Mouse (Mus musculus): ENCODE data around the gene Rmnd1. TPM values are rescaled to one million over a fixed set of nuclear protein-coding genes. Genes with fewer than 3 reads are reported as not detected.
"Not testable (repeated sequence)": the region's sequence is repeated elsewhere in the genome, so short reads cannot be mapped to it uniquely, and the experiment has no call there.

Rmnd1 gene
- 48.5 and 50.1 TPM in 2 replicates for polyA plus RNA-seq (2016; fragmentation: Nextera tagmentation; extraction: Ambion mirVana)

GRCm38 (mm10) chr10:4432123-4432931 lies at the start of gene Rmnd1, which contains the start of gene Armt1:
Gene Rmnd1, minus strand, starts transcription at chr10:4432388.
Gene Armt1, plus strand, starts transcription at chr10:4432467.
- H3K9me3 ChIP-seq: no peaks in the 10 kb centered on the region
- peaks cover 37% of the 10 kb centered on the region for H3K36me3 ChIP-seq (replicated peaks)
- peak within 1 kb of the TSS; percentile 91 for H3K27ac ChIP-seq
- no peaks in the 10 kb centered on the region for H3K27me3 ChIP-seq (ENCODE audit: poor library complexity, severe bottlenecking)
- H3K4me1 ChIP-seq: peaks cover 20% of the 10 kb centered on the region
- WGBS: under 1% methylated on average over 75 of the region's 75 CpGs
- H3K4me3 ChIP-seq: peak within 1 kb of the TSS; percentile 68
- DNase-seq (ENCODE audit: extremely low spot score, low spot score): peak; percentile 93

DNA sequence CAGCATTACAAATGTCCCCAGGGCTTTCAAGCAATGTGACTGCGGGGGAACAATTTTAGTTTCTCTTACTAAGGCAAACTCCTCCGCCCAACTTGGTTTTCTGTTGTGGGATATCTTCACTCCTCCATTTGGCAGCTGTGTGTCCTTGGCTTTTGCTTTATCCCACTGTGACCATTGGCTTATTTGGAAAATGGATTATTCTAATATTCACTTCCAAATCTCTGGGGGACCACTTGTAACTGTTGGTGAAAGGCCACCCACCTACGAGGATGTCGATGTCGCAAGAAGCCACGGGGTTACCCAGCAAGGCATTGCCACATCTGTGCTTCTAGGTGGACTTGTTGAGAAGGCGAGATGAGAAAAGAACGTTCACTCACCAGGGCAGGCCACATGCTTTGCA lies 49.5 kb upstream of the Rmnd1 start:
- Histone ChIP-seq H3K9me3 (no peaks in the 10 kb centered on the region), H3K4me3 (no peak overlapping the region), H3K27ac (no peak overlapping the region), H3K36me3 (replicated peaks) (no peaks in the 10 kb centered on the region), H3K27me3 (ENCODE audit: poor library complexity, severe bottlenecking) (no peaks in the 10 kb centered on the region), H3K4me1 (peaks cover 9% of the 10 kb centered on the region)
- WGBS: 89% methylated on average over 8 of the region's 8 CpGs
- DNase-seq (ENCODE audit: extremely low spot score, low spot score): no peak

- Histone ChIP-seq H3K27me3 (ENCODE audit: poor library complexity, severe bottlenecking) (no peaks in the 10 kb centered on the region), H3K4me1 (peaks cover 9% of the 10 kb centered on the region), H3K4me3 (no peak overlapping the region), H3K9me3 (no peaks in the 10 kb centered on the region), H3K36me3 (replicated peaks) (no peaks in the 10 kb centered on the region), H3K27ac (no peak overlapping the region)
- 89% methylated on average over 3 of the region's 3 CpGs for WGBS
- no peak for DNase-seq (ENCODE audit: extremely low spot score, low spot score)
These were observed 48.7 kb upstream of the Rmnd1 start for GRCm38 (mm10) chr10:4480929-4481328.

- no peak for DNase-seq (ENCODE audit: extremely low spot score, low spot score)
- WGBS: 96% methylated on average over 5 of the region's 5 CpGs
These were observed 44.4 kb upstream of the Rmnd1 start for GRCm38 (mm10) chr10:4476604-4477003.

GRCm38 (mm10) chr10:4475431-4475830 lies 43.2 kb upstream of the Rmnd1 start:
- H3K4me3 ChIP-seq: no peak overlapping the region
- H3K9me3 ChIP-seq: no peaks in the 10 kb centered on the region
- H3K36me3 ChIP-seq (replicated peaks): no peaks in the 10 kb centered on the region
- H3K4me1 ChIP-seq: no peaks in the 10 kb centered on the region
- no peak overlapping the region for H3K27ac ChIP-seq
- DNase-seq (ENCODE audit: extremely low spot score, low spot score): no peak
- H3K27me3 ChIP-seq (ENCODE audit: poor library complexity, severe bottlenecking): no peaks in the 10 kb centered on the region
- WGBS: 86% methylated on average over 3 of the region's 3 CpGs

More at GRCm38 (mm10) chr10:4476604-4477003, 44.4 kb upstream of the Rmnd1 start:
- Histone ChIP-seq H3K27ac (no peak overlapping the region), H3K9me3 (no peaks in the 10 kb centered on the region), H3K36me3 (replicated peaks) (no peaks in the 10 kb centered on the region), H3K4me3 (no peak overlapping the region), H3K4me1 (no peaks in the 10 kb centered on the region), H3K27me3 (ENCODE audit: poor library complexity, severe bottlenecking) (no peaks in the 10 kb centered on the region)

DNA sequence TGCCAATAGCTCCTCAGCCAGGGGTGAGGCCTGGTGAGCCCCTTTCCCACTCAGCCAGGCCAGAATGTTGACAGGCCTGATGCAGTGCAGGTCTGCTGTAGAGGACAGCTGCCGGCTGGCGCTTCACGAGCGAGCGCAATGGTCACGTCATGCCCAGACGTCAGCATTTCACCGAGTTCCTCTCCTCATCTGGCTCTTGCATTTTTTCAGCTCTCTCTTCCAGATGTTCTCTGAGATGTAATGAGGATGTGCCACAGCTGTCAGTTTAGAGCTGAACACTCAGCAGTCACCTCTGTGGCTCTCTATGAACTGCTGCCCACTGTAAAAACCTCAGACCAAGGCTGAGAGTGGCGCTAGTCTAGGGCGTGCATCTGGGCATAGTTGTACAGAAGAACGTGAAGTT lies 41.4 kb upstream of the Rmnd1 start:
- Histone ChIP-seq H3K27ac (no peak overlapping the region), H3K4me3 (no peak overlapping the region), H3K27me3 (ENCODE audit: poor library complexity, severe bottlenecking) (no peaks in the 10 kb centered on the region), H3K9me3 (no peaks in the 10 kb centered on the region), H3K4me1 (no peaks in the 10 kb centered on the region), H3K36me3 (replicated peaks) (no peaks in the 10 kb centered on the region)
- no peak for DNase-seq (ENCODE audit: extremely low spot score, low spot score)
- WGBS: 93% methylated on average over 11 of the region's 11 CpGs

- no peak for DNase-seq (ENCODE audit: extremely low spot score, low spot score)
- H3K27ac ChIP-seq: no peak overlapping the region
- H3K4me1 ChIP-seq: no peaks in the 10 kb centered on the region
- no peaks in the 10 kb centered on the region for H3K36me3 ChIP-seq (replicated peaks)
- H3K9me3 ChIP-seq: no peaks in the 10 kb centered on the region
- no peaks in the 10 kb centered on the region for H3K27me3 ChIP-seq (ENCODE audit: poor library complexity, severe bottlenecking)
- H3K4me3 ChIP-seq: no peak overlapping the region
- WGBS: 83% methylated on average over 3 of the region's 3 CpGs
These were observed 37.2 kb upstream of the Rmnd1 start for GRCm38 (mm10) chr10:4469406-4469805.

GRCm38 (mm10) chr10:4465799-4466198 lies 33.6 kb upstream of the Rmnd1 start:
- Histone ChIP-seq H3K9me3 (no peaks in the 10 kb centered on the region), H3K36me3 (replicated peaks) (no peaks in the 10 kb centered on the region), H3K4me1 (no peaks in the 10 kb centered on the region), H3K4me3 (no peak overlapping the region), H3K27ac (no peak overlapping the region), H3K27me3 (ENCODE audit: poor library complexity, severe bottlenecking) (no peaks in the 10 kb centered on the region)
- WGBS: 84% methylated on average over 7 of the region's 7 CpGs
- DNase-seq (ENCODE audit: extremely low spot score, low spot score): no peak

GRCm38 (mm10) chr10:4460201-4460600 lies 28.0 kb upstream of the Rmnd1 start:
- 97% methylated on average over 2 of the region's 2 CpGs for WGBS
- Histone ChIP-seq H3K27ac (no peak overlapping the region), H3K27me3 (ENCODE audit: poor library complexity, severe bottlenecking) (no peaks in the 10 kb centered on the region), H3K4me1 (no peaks in the 10 kb centered on the region), H3K4me3 (no peak overlapping the region), H3K36me3 (replicated peaks) (peaks cover 9% of the 10 kb centered on the region), H3K9me3 (no peaks in the 10 kb centered on the region)
- DNase-seq (ENCODE audit: extremely low spot score, low spot score): no peak

DNA sequence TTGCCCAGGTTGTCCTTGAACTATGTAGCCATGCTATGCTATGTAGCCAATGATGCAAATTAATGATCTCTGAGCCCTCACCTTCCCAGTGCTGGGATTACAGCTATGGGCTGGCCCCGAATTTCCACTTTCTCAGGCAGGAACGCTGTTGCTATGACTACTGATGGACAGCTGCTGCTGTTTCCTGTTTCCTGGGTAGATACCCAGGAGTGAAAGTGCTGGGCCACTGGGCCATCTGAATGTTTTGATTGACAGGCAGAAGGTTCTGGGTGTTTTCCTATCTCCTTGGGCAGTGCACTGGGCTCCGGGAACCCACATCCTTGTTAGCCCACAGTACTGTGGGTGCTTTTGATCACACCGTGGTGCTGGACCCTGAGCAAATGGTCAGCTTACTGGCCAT lies 24.2 kb upstream of the Rmnd1 start:
- no peaks in the 10 kb centered on the region for H3K27me3 ChIP-seq (ENCODE audit: poor library complexity, severe bottlenecking)
- no peak overlapping the region for H3K27ac ChIP-seq
- DNase-seq (ENCODE audit: extremely low spot score, low spot score): no peak
- H3K4me1 ChIP-seq: no peaks in the 10 kb centered on the region
- WGBS: 83% methylated on average over 4 of the region's 4 CpGs
- no peaks in the 10 kb centered on the region for H3K9me3 ChIP-seq
- peaks cover 43% of the 10 kb centered on the region for H3K36me3 ChIP-seq (replicated peaks)
- no peak overlapping the region for H3K4me3 ChIP-seq

DNA sequence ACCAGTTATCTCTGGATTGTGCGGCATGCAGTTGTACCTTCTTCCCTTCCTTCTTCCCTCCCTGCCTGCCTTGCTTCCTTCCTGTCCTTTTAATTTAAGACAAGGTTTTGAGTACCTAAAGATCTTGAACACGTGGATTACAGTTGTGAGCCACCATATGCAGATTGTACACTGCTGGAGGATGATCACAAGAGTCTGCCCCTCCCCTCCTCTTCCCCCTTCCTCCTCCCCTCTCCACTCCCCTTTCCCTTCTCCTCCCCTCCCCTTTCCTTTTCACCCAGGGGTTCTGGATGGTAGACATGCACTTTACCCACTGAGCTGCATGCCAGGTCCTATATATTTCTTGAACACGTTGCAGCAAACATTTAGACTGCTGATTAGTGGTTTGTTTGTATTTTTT lies 3.2 kb upstream of the Rmnd1 start:
- no peak for DNase-seq (ENCODE audit: extremely low spot score, low spot score)
- WGBS: 84% methylated on average over 3 of the region's 3 CpGs
- Histone ChIP-seq H3K27ac (no peak overlapping the region), H3K9me3 (no peaks in the 10 kb centered on the region), H3K36me3 (replicated peaks) (peaks cover 56% of the 10 kb centered on the region), H3K4me1 (peaks cover 20% of the 10 kb centered on the region), H3K4me3 (no peak overlapping the region), H3K27me3 (ENCODE audit: poor library complexity, severe bottlenecking) (no peaks in the 10 kb centered on the region)

- H3K9me3 ChIP-seq; H3K27me3 ChIP-seq (ENCODE audit: poor library complexity, severe bottlenecking); H3K27ac ChIP-seq; DNase-seq (ENCODE audit: extremely low spot score, low spot score): not testable (repeated sequence)
- Histone ChIP-seq H3K4me1 (peaks cover 20% of the 10 kb centered on the region), H3K4me3 (peak overlapping the region; percentile 68; the same call in 1 of the 2 replicates), H3K36me3 (replicated peaks) (peaks cover 41% of the 10 kb centered on the region)
- 93% methylated on average over 2 of the region's 2 CpGs for WGBS
These were observed 1.7 kb upstream of the Rmnd1 start for GRCm38 (mm10) chr10:4433871-4434270.

DNA sequence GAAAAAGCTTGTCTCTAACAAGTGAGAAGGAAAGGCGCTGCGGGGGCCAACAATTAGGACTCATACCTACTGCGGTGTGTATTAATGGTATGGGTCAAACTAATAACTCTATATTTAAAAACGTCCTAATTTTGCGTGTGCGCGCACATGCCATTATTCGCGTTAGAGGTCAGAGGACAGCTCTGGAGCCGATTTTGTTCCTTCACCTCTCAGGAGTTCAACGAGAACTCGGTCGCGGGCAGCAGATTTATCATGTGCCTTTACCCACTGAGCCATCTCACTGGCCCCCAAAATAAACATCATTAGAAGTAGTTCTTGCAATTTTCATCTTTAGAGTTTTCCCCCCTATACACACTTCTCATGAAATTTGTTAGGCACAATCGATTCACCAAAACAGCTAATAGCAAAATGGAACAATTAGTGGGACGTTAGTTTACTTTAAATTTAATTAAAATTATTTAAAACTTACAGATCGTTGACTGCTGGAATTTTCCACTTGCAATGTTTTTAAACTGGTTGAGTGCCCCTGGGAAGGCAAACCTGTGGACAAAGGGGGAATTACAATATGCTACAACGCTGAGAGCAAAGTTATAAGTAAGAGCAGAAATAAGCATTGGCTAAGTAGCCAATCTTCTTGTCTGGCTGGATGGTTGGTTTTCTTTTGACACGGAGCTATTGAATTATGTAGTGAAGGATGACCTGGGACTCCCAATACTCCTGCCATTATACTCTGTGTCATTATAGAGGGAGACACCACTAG lies 988 bp upstream of the Rmnd1 start:
- peaks cover 20% of the 10 kb centered on the region for H3K4me1 ChIP-seq
- no peaks in the 10 kb centered on the region for H3K27me3 ChIP-seq (ENCODE audit: poor library complexity, severe bottlenecking)
- WGBS: 12% methylated on average over 19 of the region's 19 CpGs
- H3K27ac ChIP-seq: peak overlapping the region; percentile 91
- peaks cover 40% of the 10 kb centered on the region for H3K36me3 ChIP-seq (replicated peaks)
- H3K9me3 ChIP-seq: no peaks in the 10 kb centered on the region
- peak overlapping the region; percentile 68 for H3K4me3 ChIP-seq
- no peak for DNase-seq (ENCODE audit: extremely low spot score, low spot score)

Data from forebrain, embryonic 10.5 days (tissue).